Mouse (Mus musculus) embryonic fibroblast, embryonic 13.5 days (primary cell): Measurements from ENCODE around the gene Efcab11.

Experiments used
- CTCF ChIP-seq: IDR thresholded peaks from 2 replicates; pipeline ENCODE4 v1.5.1; 2011; ENCODE audit warnings: mild to moderate bottlenecking, control low read depth, low read length, moderate library complexity, borderline replicate concordance; ENCODE audit not compliant: insufficient read depth
- POLR2A ChIP-seq: IDR thresholded peaks from 2 replicates; pipeline ENCODE4 v1.6.1; 2011; ENCODE audit warnings: low read depth, mild to moderate bottlenecking, control low read depth, low read length, moderate library complexity

DNA sequence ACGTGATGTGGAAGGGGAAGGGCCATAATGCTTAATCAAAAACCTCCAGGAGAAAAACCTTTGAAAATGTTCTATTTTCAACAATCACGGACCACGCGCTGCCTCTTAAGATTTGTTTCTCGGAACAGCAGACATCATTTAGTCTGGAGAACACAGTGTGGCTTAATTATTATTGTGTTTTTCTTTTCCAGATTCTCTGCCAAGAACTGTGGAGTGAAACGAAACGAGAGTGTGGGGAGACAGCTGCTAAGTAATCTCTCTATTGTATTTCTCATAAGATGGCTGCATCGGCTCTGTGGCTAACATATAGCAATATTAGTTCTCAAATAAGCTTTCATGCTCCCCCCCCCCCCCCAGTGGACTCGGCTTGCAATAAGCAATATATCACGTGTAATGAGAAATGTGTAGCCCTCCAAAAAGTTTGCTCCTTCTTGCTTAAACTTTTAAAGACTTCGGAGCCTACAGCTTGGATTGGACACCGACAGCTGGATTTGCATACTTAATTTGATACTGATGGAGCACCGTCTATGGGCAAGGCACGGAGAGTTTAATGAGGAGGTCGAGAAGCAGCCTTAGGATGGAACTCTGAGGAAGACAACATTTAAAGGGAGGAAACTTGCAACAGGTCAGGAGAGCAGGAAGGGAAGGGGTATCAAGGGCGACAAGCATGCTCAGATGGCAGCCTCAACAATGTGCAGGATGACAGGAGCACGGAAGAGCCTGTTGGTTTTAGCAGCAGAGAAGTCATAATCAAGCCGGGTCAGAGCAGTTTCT lies 127.1 kb downstream of the Efcab11 start:
- TF ChIP-seq CTCF = no peak
- TF ChIP-seq POLR2A = no peak
